Mouse (Mus musculus) ES-E14 (cell line): ENCODE measurements at regions not wholly inside any gene's neighbourhood (a gene's known extent, or its start where the extent isn't known, plus 50 kb on each side); places are given as distances from the start of the nearest gene placed in this dataset.

Experiments used
- CHD2 ChIP-seq: IDR thresholded peaks from 2 replicates; pipeline ENCODE4 v1.6.1; 2014; ENCODE audit warnings: mild to moderate bottlenecking, low read depth, low read length, inconsistent platforms
- MAFK ChIP-seq: IDR thresholded peaks from 2 replicates; pipeline ENCODE4 v1.6.1; 2014; ENCODE audit warnings: mild to moderate bottlenecking, low read depth, low read length, inconsistent platforms; ENCODE audit not compliant: insufficient read depth
- ZNF384 ChIP-seq: IDR thresholded peaks from 2 replicates; pipeline ENCODE4 v1.6.1; 2012; ENCODE audit warnings: low read depth, low read length, inconsistent platforms

DNA sequence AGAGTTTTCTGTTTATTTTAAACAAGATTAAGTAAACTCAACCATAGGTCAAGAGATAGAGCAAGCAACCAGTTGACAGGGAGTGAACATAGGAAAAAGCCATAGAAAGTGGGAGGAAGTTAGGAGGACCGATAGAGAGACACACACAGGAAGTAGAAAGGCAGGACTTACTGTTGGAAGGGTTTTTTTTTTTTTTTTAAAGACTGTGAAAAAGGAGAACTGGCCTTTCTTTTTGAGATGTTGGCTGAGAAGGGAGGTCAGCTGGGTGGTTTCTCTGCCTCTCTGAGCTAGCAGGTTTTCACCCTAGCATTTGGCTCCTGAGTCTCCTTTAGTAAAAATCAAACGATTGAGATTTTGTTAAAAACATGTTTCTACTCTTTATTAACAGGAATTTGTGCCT lies 73.3 kb upstream of the Sp8 start:
- no peak for TF ChIP-seq MAFK
- TF ChIP-seq CHD2: no peak
- TF ChIP-seq ZNF384: no peak
